Mouse (Mus musculus) heart, embryonic 11.5 days (tissue): ENCODE results near the gene Ogg1. TPM values are rescaled to one million over a fixed set of nuclear protein-coding genes. Genes with fewer than 3 reads are reported as not detected.

Source experiments
- ATAC-seq: fragments of 200-750 bp; cut with Nextera tagmentation; replicated peaks from 2 replicates; pipeline ENCODE4 v1.8.0; 2017; ENCODE audit warnings: moderate library complexity; ENCODE audit not compliant: insufficient number of reproducible peaks, low FRiP score, low TSS enrichment
- H3K27ac ChIP-seq: fragments of 300-500 bp; sonication (generic); 2 replicates; pipeline ENCODE4 v1.5.1; 2014; ENCODE audit warnings: mild to moderate bottlenecking, low read depth, low read length
- H3K27me3 ChIP-seq: fragments of 300-500 bp; sonication (generic); 2 replicates; pipeline ENCODE4 v1.6.1; 2014; ENCODE audit warnings: mild to moderate bottlenecking, low read length, mixed read lengths; ENCODE audit not compliant: control insufficient read depth, insufficient read depth
- H3K36me3 ChIP-seq: fragments of 300-500 bp; sonication (generic); 2 replicates; pipeline ENCODE4 v1.6.1; 2014; ENCODE audit warnings: mild to moderate bottlenecking, low read length, moderate library complexity, mixed read lengths; ENCODE audit not compliant: control insufficient read depth, insufficient read depth
- H3K4me1 ChIP-seq: fragments of 300-500 bp; sonication (generic); 2 replicates; pipeline ENCODE4 v1.6.1; 2014; ENCODE audit warnings: low read length; ENCODE audit not compliant: control insufficient read depth, insufficient read depth
- H3K4me2 ChIP-seq: fragments of 300-500 bp; sonication (generic); 2 replicates; pipeline ENCODE4 v1.6.1; 2014; ENCODE audit warnings: mild to moderate bottlenecking, moderate library complexity
- H3K4me3 ChIP-seq: fragments of 300-500 bp; sonication (generic); 2 replicates; pipeline ENCODE4 v1.5.1; 2014; ENCODE audit warnings: low read depth, low read length
- H3K9ac ChIP-seq: fragments of 300-500 bp; sonication (generic); 2 replicates; pipeline ENCODE4 v1.6.1; 2014; ENCODE audit warnings: mild to moderate bottlenecking, low read depth, low read length, moderate library complexity
- H3K9me3 ChIP-seq: fragments of 300-500 bp; sonication (generic); replicated peaks from 2 replicates; pipeline ENCODE4 v1.6.1; 2016; ENCODE audit warnings: low read length; ENCODE audit not compliant: control insufficient read depth
- WGBS: fragments of 180-500 bp; shearing (Covaris S2); extraction: QIAGEN DNeasy Blood & Tissue Kit; methylation state at CpG from one replicate; pipeline ENCODE4 v1.1.7; 2014; ENCODE audit not compliant: insufficient replicate concordance; 5-methylcytosine and 5-hydroxymethylcytosine counted together
- polyA plus RNA-seq: library from polyadenylated mRNA; unstranded; fragments of >200 nt; fragmentation: Nextera tagmentation; extraction: Ambion mirVana; gene quantifications from 2 replicates; pipeline ENCODE4 v1.2.1, GENCODE M21; 2014

Gene Ogg1
- polyA plus RNA-seq, 1 experiment from 2014 or later = 10.6 TPM

DNA sequence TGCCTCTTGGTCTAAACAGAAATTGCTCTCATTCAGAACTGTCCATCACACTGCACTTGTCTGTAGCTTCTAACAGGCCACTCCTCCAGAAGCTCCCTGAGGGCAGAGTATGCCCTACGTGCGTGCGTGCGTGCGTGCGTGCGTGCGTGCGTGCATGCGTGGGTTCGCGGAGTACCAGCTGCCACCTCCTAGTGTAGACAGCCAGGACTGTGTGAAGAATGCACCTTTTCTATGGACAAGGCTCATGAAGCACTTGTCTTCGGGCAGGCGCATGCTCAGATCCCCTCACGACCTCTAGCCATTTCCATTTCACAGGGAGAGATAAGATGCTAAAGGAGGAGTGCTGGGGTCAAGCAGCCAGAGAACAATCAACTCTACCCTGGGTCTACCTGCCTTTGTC lies 37.4 kb upstream of the Ogg1 start:
- no peak overlapping the region for H3K9ac ChIP-seq
- 81% methylated on average over 15 of the region's 15 CpGs for WGBS
- H3K27me3 ChIP-seq = peaks cover 13% of the 10 kb centered on the region
- no peaks in the 10 kb centered on the region for H3K9me3 ChIP-seq
- no peaks in the 10 kb centered on the region for H3K36me3 ChIP-seq
- no peak for ATAC-seq
- no peak overlapping the region for H3K4me3 ChIP-seq
- H3K4me2 ChIP-seq = no peak overlapping the region
- H3K4me1 ChIP-seq = no peaks in the 10 kb centered on the region
- no peak overlapping the region for H3K27ac ChIP-seq

DNA sequence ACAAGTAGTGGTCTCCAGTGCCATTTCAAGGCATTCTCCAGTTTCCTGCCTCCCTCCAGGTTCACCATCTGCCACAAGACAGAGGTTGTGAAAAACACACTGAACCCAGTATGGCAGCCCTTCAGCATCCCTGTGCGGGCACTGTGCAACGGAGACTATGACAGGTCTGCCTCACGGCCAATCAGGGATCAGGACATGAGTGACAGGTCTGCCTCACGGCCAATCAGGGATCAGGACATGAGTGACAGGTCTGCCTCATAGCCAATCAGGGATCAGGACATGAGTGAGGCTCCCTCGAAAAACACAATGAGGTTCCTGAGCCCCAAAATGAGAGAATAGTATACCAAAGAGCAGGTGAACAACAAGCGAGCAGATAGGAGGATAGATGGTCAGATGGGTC lies 36.4 kb upstream of the Ogg1 start:
- Histone ChIP-seq H3K36me3 (no peaks in the 10 kb centered on the region), H3K27ac (no peak overlapping the region), H3K9ac (no peak overlapping the region), H3K4me2 (no peak overlapping the region), H3K4me1 (no peaks in the 10 kb centered on the region), H3K4me3 (no peak overlapping the region), H3K27me3 (peaks cover 4% of the 10 kb centered on the region; the same call in 1 of the 2 replicates), H3K9me3 (no peaks in the 10 kb centered on the region)
- WGBS = 67% methylated on average over 6 of the region's 6 CpGs
- no peak for ATAC-seq

DNA sequence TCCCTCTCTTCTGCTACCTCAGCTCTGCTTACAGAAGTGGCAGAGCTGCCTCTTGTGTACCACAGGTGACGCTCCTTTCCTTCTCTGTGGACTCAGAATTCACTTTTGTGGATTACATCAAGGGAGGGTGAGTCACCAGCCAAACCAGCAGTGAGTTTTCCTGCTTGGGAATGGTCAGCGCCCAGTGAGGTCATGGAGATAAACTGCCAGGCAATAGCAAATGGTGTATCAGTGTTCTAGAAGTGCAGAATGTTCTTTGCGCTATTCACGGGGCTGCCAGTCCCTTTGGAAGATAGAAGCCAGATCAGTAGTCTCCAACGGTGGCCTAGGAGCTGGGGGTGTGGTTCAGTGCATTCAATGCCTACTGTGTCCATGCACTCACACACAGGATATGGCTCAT lies 33.8 kb upstream of the Ogg1 start:
- Histone ChIP-seq H3K36me3 (no peaks in the 10 kb centered on the region), H3K4me1 (no peaks in the 10 kb centered on the region), H3K9ac (no peak overlapping the region), H3K4me2 (no peak overlapping the region), H3K9me3 (no peaks in the 10 kb centered on the region), H3K27ac (no peak overlapping the region), H3K4me3 (no peak overlapping the region), H3K27me3 (no peaks in the 10 kb centered on the region)
- WGBS = 47% methylated on average over 5 of the region's 5 CpGs
- ATAC-seq = no peak

DNA sequence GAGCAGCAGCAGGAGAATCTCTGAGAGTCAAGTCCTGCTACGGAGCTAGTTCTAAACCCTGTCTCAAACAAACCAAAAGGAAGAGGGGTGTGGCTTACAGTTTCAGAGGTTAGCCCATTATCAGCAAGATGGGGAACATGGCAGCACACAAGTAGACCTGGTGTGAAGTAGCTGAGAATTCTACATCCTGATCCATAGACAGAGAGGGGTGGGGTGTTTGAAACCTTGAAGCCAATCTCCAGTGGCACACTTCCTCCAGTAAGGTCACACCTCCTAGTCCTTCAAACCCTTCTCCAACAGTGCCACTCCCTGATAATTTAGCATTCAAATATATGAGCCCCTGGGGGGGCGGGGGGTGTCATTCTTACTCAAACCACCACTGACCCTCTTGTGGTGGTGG lies 30.7 kb upstream of the Ogg1 start:
- H3K4me2 ChIP-seq = no peak overlapping the region
- H3K36me3 ChIP-seq = no peaks in the 10 kb centered on the region
- no peak overlapping the region for H3K4me3 ChIP-seq
- no peak overlapping the region for H3K27ac ChIP-seq
- H3K9ac ChIP-seq = no peak overlapping the region
- no peaks in the 10 kb centered on the region for H3K27me3 ChIP-seq
- WGBS = 76% methylated on average over 2 of the region's 2 CpGs
- H3K9me3 ChIP-seq = no peaks in the 10 kb centered on the region
- H3K4me1 ChIP-seq = no peaks in the 10 kb centered on the region
- ATAC-seq = no peak

DNA sequence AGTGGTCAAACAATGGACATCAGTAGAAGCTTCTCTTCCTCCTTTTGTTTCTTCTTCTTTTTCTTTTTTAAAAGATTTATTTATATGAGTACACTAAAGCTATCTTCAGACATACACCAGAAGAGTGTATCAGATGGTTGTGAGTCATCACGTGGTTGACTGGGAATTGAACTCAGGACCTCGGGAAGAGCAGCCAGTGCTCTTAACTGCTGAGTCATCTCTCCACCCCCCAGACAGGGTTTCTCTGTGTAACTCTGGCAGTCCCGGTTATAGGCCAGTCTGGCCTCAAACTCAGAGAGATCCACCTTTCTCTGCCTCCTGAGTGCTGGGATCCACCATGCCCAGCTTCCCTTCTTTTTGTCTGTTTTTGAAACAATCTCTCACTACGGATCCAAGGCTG lies 30.1 kb upstream of the Ogg1 start:
- 59% methylated on average over 4 of the region's 4 CpGs for WGBS
- H3K4me3 ChIP-seq = no peak overlapping the region
- no peak for ATAC-seq
- no peaks in the 10 kb centered on the region for H3K36me3 ChIP-seq
- no peaks in the 10 kb centered on the region for H3K9me3 ChIP-seq
- H3K4me2 ChIP-seq = no peak overlapping the region
- no peak overlapping the region for H3K9ac ChIP-seq
- H3K27ac ChIP-seq = no peak overlapping the region
- no peaks in the 10 kb centered on the region for H3K4me1 ChIP-seq
- H3K27me3 ChIP-seq = no peaks in the 10 kb centered on the region

DNA sequence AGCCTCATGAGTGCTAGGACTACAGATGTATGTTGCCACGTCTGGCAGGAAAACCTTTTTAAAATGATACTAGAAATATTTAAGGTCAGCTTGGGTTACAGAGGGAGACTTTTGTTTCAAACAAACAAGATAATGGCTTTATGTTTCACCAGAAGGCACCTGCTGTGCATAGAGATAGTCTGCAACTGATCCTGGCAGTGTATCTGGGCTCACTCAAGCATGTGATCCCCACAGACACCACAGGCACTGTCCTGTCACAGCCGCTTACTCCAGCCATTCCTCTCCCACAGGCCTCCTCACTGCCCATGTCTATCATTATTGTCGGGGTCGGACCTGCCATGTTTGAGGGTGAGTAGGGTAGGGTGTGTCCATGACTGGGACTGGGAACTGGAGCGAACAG lies 25.4 kb upstream of the Ogg1 start:
- 71% methylated on average over 5 of the region's 5 CpGs for WGBS
- no peak overlapping the region for H3K27ac ChIP-seq
- no peaks in the 10 kb centered on the region for H3K27me3 ChIP-seq
- no peak for ATAC-seq
- H3K9me3 ChIP-seq = no peaks in the 10 kb centered on the region
- H3K4me1 ChIP-seq = no peaks in the 10 kb centered on the region
- no peak overlapping the region for H3K9ac ChIP-seq
- no peaks in the 10 kb centered on the region for H3K36me3 ChIP-seq
- no peak overlapping the region for H3K4me2 ChIP-seq
- no peak overlapping the region for H3K4me3 ChIP-seq

DNA sequence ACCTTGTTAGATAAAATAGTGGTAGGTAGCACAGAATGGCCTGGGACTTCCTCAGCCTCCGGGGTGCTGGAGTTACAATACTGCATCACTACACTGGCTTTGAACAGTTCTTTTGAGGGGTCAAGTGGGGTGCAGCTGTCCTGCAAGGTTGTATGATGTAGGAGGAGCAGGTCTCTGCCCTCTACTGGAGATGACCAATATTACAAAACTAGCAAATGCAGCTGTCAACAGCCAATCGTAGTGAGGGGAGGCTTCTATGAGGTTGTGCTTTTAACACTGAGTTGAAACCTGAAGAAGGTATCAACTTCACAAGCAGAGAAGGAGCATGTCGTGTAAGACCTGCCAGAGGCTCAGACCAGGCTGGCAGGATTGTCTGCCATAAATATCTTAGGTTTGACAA lies 24.5 kb upstream of the Ogg1 start:
- Histone ChIP-seq H3K4me2 (no peak overlapping the region), H3K27ac (no peak overlapping the region), H3K4me1 (no peaks in the 10 kb centered on the region), H3K4me3 (no peak overlapping the region), H3K9me3 (no peaks in the 10 kb centered on the region), H3K27me3 (no peaks in the 10 kb centered on the region), H3K36me3 (no peaks in the 10 kb centered on the region), H3K9ac (no peak overlapping the region)
- WGBS = 20% methylated on average over 3 of the region's 3 CpGs
- no peak for ATAC-seq

DNA sequence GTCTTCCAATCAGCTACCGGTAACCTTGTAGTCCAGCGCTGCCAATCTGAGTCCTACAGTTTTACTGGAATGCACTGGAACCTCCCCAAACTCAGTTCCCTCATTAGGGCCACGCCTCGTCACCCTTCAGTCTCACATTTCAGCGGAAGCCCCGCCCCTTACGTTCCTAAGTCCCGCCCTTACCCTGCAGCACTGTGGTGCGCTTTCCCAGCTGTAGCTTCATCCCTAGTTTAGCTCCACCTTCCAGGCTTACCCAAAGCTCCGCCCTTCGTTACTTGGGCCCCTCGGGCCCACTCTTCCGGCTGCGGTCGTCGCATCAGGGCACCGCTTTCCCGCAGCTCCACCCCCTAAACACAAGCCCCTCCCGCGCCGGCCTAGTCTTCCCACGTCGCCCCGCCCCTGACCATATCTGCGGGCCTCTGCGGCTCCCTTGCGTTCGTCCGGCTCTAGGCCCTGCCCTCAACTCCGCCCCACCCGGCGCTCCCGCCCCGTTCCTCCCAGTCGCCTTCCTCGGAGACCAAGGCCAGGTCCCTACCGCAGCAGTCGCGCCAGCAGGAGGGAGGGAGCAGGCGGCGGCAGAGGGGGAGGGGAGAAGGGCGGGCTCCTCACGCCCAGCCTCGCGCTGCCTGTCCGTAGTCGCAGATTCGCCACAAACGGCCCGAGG lies 20.3 kb upstream of the Ogg1 start:
- Histone ChIP-seq H3K27ac (peak overlapping the region; percentile 99), H3K27me3 (no peaks in the 10 kb centered on the region), H3K4me3 (peak overlapping the region; percentile 96), H3K9me3 (no peaks in the 10 kb centered on the region), H3K4me2 (peak overlapping the region; percentile 84), H3K9ac (peak overlapping the region; percentile 95), H3K36me3 (0 out of 2 replicates have a peak, but pooled peaks cover 3% of the 10 kb centered on the region), H3K4me1 (0 out of 2 replicates have a peak, but pooled peaks cover 9% of the 10 kb centered on the region)
- ATAC-seq = peak; percentile 97
- WGBS = under 1% methylated on average over 42 of the region's 50 CpGs

DNA sequence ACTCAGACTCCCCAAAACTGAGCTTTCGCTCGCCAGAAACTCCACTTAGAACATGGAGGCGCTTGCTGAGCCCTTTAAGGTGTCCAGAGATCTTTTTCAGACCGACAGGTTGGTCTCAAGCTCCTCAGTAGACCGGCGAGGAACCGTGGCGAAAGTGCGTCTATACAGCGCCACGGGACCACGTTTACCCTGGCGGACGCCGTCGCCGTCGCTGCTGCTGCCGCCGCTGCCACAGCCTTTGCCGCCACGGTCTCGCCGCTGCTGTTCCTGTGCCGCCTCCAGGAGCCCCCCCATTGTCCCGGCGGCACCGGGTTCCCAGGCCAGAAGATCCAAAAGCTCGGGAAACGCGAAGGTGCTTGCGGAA lies 19.8 kb upstream of the Ogg1 start, which contains the start of gene Brpf1:
TSS of gene Brpf1 (plus strand) at position 152 of the 364 bp plus-strand sequence.
- WGBS = 0% methylated on average over 32 of the region's 32 CpGs
- H3K27ac ChIP-seq = peak within 1 kb of the TSS; percentile 99
- H3K4me2 ChIP-seq = peak within 1 kb of the TSS; percentile 84
- H3K9ac ChIP-seq = peak within 1 kb of the TSS; percentile 95
- H3K4me3 ChIP-seq = peak within 1 kb of the TSS; percentile 96
- no peaks in the 10 kb centered on the region for H3K27me3 ChIP-seq
- H3K36me3 ChIP-seq = 0 out of 2 replicates have a peak, but pooled peaks cover 3% of the 10 kb centered on the region
- ATAC-seq = peak; percentile 53
- no peaks in the 10 kb centered on the region for H3K9me3 ChIP-seq
- H3K4me1 ChIP-seq = 0 out of 2 replicates have a peak, but pooled peaks cover 9% of the 10 kb centered on the region
